Mouse (Mus musculus): ENCODE measurements around the gene Mcu. TPM values are rescaled to one million over a fixed set of nuclear protein-coding genes. Genes with fewer than 3 reads are reported as not detected.

The Mcu gene
- polyA plus RNA-seq, 1 experiment from 2014 or later = 19.4 TPM

DNA sequence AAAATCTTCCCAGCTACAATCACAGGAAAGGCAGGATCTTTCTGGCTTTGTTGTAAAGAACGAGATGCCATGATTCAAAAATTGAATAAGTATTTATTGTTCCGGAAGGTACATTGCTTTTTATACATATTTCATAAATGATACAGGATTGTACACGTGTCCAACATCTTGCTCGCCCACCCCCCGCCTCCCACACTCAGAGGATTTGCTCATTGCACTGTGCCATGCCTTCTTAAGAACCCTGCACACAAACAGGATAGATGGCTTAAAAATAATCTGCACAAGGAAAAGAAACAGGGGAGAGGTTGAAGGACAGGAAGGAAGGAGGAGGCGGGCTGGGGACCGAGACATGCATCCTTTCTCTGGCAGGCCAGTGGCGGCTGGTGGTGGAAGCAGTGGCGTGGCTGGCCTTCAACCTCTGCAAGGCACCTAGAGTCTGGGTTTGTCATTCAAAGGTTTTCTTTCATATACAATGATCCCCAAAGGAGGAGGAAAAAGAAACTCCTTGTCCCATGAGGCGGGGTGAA is 169.5 kb downstream of the Mcu start:
- no peak overlapping the region for H3K4me3 ChIP-seq
- H3K27ac ChIP-seq = peak overlapping the region; percentile 42
- no peak for DNase-seq (ENCODE audit: low spot score)
- 67% methylated on average over 10 of the region's 10 CpGs for WGBS
- no peaks in the 10 kb centered on the region for H3K27me3 ChIP-seq (ENCODE audit: insufficient read depth, poor library complexity, severe bottlenecking)
- no peaks in the 10 kb centered on the region for H3K9me3 ChIP-seq
- H3K36me3 ChIP-seq = peaks cover 2% of the 10 kb centered on the region; the same call in 1 of the 2 replicates
- peaks cover 54% of the 10 kb centered on the region for H3K4me1 ChIP-seq

DNA sequence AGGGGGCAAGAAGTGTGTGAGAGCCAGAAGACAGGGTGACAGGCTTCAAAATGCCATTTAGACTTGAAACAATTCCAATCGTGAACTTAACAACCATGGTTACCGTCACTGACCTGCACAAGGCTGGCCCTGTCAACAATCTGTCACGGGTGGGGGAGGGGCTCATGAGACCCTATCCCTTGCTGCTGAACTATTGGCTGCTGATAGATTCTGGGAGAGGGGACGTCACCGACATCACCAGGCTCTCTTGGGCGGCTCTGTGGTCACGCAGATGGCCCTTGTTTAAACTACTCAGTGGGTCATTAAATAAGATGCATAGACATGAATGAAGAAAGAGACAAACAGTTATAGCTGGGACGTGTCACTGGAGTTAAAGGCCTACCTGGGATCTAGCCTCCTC is 171.9 kb downstream of the Mcu start:
- Histone ChIP-seq H3K4me1 (peaks cover 63% of the 10 kb centered on the region), H3K9me3 (no peaks in the 10 kb centered on the region), H3K27me3 (ENCODE audit: insufficient read depth, poor library complexity, severe bottlenecking) (no peaks in the 10 kb centered on the region), H3K36me3 (no peaks in the 10 kb centered on the region), H3K4me3 (no peak overlapping the region), H3K27ac (0 out of 2 replicates have a peak overlapping the region, but pooled peaks have one; percentile 62)
- DNase-seq (ENCODE audit: low spot score) = no peak
- 29% methylated on average over 8 of the region's 8 CpGs for WGBS

DNA sequence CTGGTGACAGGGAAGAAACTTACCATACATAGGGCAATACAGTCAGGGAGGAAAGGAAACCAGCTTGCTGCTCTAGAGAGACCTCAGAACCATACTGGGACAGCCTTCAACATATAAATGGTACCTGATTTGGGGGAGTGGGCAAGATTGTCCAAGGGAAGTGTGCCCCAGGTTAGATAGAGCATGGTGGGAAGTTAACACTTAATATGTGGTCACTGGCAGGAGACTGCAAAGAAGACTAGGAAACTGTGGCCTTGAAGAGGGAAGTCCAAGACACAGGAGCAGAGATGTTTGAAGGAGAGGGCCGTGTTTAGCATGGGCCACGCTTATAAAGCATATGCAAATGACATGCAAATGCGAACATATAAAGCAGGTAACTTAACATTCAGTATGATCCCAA is 172.4 kb downstream of the Mcu start:
- H3K27me3 ChIP-seq (ENCODE audit: insufficient read depth, poor library complexity, severe bottlenecking) = no peaks in the 10 kb centered on the region
- H3K27ac ChIP-seq = 0 out of 2 replicates have a peak overlapping the region, but pooled peaks have one; percentile 62
- peaks cover 68% of the 10 kb centered on the region for H3K4me1 ChIP-seq
- H3K36me3 ChIP-seq = no peaks in the 10 kb centered on the region
- no peak for DNase-seq (ENCODE audit: low spot score)
- no peak overlapping the region for H3K4me3 ChIP-seq
- H3K9me3 ChIP-seq = no peaks in the 10 kb centered on the region
- 85% methylated on average over 3 of the region's 3 CpGs for WGBS

DNA sequence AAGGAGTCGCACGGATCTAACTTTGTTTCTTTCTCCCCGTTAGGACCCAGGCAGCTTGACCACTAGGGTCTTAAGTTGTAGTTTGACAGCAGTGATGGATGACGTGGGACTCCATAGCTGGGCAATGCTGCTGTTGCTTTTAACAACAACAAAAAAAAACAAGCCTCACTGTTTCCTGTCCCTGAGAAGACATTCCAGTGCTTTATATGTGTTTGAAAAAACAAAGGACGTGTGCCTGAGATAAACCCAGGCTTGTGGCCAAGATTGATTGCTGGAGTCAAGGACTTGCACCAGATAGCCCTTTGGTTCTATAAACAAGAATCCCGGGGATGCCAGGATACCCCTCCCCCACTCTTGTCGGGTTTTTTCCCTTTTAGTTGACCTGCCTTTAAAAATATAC is 173.3 kb downstream of the Mcu start:
- peaks cover 65% of the 10 kb centered on the region for H3K4me1 ChIP-seq
- WGBS = 4% methylated on average over 7 of the region's 7 CpGs
- no peaks in the 10 kb centered on the region for H3K27me3 ChIP-seq (ENCODE audit: insufficient read depth, poor library complexity, severe bottlenecking)
- no peaks in the 10 kb centered on the region for H3K9me3 ChIP-seq
- no peak for DNase-seq (ENCODE audit: low spot score)
- H3K27ac ChIP-seq = no peak overlapping the region
- H3K36me3 ChIP-seq = no peaks in the 10 kb centered on the region
- H3K4me3 ChIP-seq = no peak overlapping the region

DNA sequence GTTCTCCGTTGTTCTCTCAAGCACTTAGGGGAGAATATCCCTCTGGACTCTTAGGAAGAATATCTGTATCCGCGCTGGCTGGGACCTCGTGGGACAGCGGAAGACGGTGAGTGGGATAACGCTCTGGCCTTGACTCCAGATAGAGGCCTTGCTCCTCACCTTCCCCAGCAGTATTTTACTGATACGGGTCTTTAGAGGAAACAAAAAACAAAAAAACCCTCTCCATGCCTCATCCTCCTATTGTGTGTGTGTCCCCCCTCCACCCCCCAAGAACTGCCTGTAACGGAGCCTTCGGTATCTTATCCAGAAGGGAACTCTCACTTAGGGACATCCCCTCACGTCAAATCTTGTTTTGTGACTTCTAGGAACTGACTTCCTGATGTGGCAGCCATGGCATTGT is 174.8 kb downstream of the Mcu start, which contains the start of gene Oit3:
TSS of gene Oit3 (minus strand) at position 44 of the 400 bp plus-strand sequence.
- Histone ChIP-seq H3K4me3 (no peak within 1 kb of the TSS), H3K27me3 (ENCODE audit: insufficient read depth, poor library complexity, severe bottlenecking) (no peaks in the 10 kb centered on the region), H3K4me1 (peaks cover 56% of the 10 kb centered on the region), H3K9me3 (no peaks in the 10 kb centered on the region), H3K27ac (peak within 1 kb of the TSS; percentile 38), H3K36me3 (no peaks in the 10 kb centered on the region)
- no peak for DNase-seq (ENCODE audit: low spot score)
- 45% methylated on average over 11 of the region's 11 CpGs for WGBS

DNA sequence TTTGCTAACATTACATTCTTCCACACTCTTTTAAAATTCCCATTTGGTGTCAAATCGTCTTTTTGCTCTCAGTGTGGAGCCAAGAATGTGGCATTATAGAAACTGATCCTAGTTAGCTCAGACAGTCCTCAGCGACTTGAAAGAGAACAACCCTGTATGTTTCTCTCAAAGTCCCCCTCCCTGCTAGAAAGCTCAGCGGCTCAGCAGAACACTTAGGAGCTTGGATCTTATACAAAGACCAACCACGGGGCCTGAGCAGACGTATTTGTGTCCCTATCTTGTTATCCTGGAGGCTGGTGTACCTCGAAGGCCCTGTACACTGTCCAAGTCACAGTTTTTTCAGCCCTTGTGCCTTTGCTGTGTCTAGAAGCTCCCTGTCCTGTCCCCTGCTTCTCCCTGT is 176.3 kb downstream of the Mcu start:
- 51% methylated on average over 6 of the region's 6 CpGs for WGBS
- no peaks in the 10 kb centered on the region for H3K9me3 ChIP-seq
- DNase-seq (ENCODE audit: low spot score) = no peak
- no peaks in the 10 kb centered on the region for H3K27me3 ChIP-seq (ENCODE audit: insufficient read depth, poor library complexity, severe bottlenecking)
- H3K4me1 ChIP-seq = peaks cover 48% of the 10 kb centered on the region
- H3K4me3 ChIP-seq = no peak overlapping the region
- H3K27ac ChIP-seq = no peak overlapping the region
- H3K36me3 ChIP-seq = no peaks in the 10 kb centered on the region

DNA sequence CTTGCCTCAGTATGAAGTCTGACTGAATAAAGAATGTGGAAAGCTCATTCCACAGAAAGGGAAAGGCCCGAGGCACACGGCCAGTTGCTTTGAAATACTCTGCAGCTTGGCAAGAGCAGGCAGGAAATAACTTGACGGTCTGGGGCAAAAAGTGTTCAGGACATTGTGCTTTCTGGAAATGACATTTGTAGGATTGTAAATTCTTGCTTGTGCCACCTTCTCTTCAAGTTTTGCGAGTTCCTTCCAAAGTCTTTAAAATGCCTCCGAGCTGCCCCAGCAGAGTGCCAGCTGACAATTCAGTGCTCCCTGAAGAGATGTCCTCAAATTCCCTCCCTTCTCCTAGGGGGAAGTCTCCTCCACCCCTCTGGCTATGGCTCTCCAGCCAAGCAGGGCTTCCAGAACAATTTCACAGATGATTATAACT is 177.0 kb downstream of the Mcu start:
- H3K27me3 ChIP-seq (ENCODE audit: insufficient read depth, poor library complexity, severe bottlenecking) = no peaks in the 10 kb centered on the region
- WGBS = 49% methylated on average over 5 of the region's 5 CpGs
- H3K4me1 ChIP-seq = peaks cover 41% of the 10 kb centered on the region
- no peak for DNase-seq (ENCODE audit: low spot score)
- no peak overlapping the region for H3K27ac ChIP-seq
- H3K9me3 ChIP-seq = no peaks in the 10 kb centered on the region
- H3K4me3 ChIP-seq = no peak overlapping the region
- H3K36me3 ChIP-seq = no peaks in the 10 kb centered on the region

DNA sequence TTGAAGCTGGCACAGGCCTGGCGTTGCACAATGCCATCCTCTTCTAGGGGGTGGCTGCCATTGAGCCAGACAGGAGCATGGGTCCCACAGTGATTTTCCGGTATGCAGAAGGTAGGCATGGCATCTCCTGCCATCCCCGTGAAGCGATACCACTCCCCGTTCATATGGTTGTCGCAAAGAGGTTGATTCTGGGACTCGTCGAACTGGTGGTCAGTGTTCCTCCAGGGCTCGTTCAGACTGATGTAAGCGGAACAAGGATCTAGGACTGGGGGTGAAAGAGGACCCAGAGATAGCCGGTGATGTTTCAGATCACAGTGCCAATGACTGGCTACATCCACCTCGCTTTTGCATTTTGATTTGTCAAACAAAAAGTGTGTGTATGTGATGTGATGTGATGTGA is 177.8 kb downstream of the Mcu start:
- DNase-seq (ENCODE audit: low spot score) = no peak
- no peak overlapping the region for H3K4me3 ChIP-seq
- 82% methylated on average over 12 of the region's 12 CpGs for WGBS
- no peak overlapping the region for H3K27ac ChIP-seq
- peaks cover 33% of the 10 kb centered on the region for H3K4me1 ChIP-seq
- no peaks in the 10 kb centered on the region for H3K9me3 ChIP-seq
- no peaks in the 10 kb centered on the region for H3K27me3 ChIP-seq (ENCODE audit: insufficient read depth, poor library complexity, severe bottlenecking)
- H3K36me3 ChIP-seq = no peaks in the 10 kb centered on the region

DNA sequence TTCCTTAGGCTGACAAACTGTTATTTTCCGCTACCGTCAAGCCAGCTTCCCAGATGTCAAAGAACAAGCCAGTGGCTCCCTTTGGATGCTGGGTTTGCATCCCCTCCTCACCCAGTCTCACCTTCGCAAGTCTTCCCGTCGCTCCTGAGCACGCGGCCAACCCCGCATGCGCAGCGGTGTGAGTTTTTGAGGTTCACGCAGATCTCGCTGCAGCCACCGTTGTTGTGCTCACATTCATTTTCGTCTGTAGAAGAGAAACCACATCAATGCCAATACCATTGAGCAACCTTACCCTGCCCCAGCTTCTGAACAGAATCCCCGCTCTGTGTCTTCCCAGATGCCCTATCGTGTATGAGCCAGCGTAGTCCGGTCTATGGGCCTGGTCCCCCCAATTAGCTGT is 180.7 kb downstream of the Mcu start:
- no peaks in the 10 kb centered on the region for H3K27me3 ChIP-seq (ENCODE audit: insufficient read depth, poor library complexity, severe bottlenecking)
- H3K4me3 ChIP-seq = no peak overlapping the region
- no peaks in the 10 kb centered on the region for H3K36me3 ChIP-seq
- no peak for DNase-seq (ENCODE audit: low spot score)
- WGBS = 93% methylated on average over 18 of the region's 18 CpGs
- H3K9me3 ChIP-seq = no peaks in the 10 kb centered on the region
- H3K4me1 ChIP-seq = peaks cover 18% of the 10 kb centered on the region; the same call in 1 of the 2 replicates
- H3K27ac ChIP-seq = no peak overlapping the region

DNA sequence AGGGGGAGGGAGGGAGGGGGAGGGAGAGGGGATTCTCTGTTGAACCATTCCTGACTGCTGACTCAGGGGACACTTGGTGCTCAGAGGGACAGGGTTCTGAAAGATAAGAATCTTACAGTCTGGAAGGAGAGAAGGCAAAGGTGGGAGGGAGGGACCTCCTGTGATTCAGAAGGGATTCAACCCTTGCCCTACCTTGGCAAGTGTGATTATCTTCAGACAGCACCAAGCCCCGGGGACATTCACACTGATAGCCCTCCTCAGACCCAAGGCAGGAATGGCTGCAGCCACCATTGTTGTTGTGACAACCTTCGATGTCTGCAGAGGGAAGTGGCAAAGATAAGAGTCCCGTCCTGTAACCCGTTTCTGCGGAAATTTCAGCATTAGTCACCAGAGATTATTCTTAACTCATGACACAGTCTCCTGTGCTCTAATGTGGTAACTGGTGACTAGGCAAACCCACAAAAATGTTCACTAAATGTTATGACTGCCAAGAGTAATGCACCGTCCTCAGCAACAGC is 185.7 kb downstream of the Mcu start:
- Histone ChIP-seq H3K4me3 (no peak overlapping the region), H3K9me3 (no peaks in the 10 kb centered on the region), H3K36me3 (no peaks in the 10 kb centered on the region), H3K4me1 (peaks cover 33% of the 10 kb centered on the region), H3K27ac (0 out of 2 replicates have a peak overlapping the region, but pooled peaks have one; percentile 29), H3K27me3 (ENCODE audit: insufficient read depth, poor library complexity, severe bottlenecking) (no peaks in the 10 kb centered on the region)
- 18% methylated on average over 6 of the region's 6 CpGs for WGBS
- no peak for DNase-seq (ENCODE audit: low spot score)

DNA sequence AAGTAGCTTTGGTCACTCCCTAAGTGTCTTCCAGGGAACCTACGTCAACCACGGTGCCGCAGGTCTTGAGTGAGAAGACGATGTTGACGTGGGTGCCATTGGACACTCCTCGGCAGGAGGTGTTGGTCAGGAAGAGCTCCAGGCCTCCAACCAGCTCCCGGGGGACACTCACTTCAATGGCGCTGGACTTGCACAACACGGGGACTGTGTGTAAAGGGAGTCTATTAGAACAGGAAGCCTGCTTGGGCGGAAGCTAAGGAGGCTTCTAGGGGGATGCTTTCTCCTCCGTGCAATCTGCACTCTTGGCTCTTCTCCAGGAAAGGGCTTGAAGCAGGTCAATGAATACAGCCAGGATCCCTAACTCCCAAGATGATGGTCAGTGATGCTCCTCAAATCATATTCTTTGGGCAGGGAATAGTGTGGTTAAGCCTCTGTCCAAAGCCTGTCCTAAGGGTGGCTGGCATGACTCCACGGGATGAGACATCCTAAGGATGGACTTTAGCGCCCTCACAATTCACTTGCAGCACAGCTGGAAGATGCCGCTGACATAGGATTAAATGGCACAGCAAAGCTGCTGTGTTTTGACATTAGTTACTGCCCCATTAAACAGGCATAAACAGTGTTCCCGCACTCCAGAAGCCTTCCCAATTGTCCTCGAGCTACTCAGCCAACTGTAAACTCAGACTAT is 186.9 kb downstream of the Mcu start:
- H3K27ac ChIP-seq = no peak overlapping the region
- no peaks in the 10 kb centered on the region for H3K9me3 ChIP-seq
- peaks cover 33% of the 10 kb centered on the region for H3K4me1 ChIP-seq
- no peaks in the 10 kb centered on the region for H3K27me3 ChIP-seq (ENCODE audit: insufficient read depth, poor library complexity, severe bottlenecking)
- no peaks in the 10 kb centered on the region for H3K36me3 ChIP-seq
- DNase-seq (ENCODE audit: low spot score) = no peak
- 74% methylated on average over 16 of the region's 16 CpGs for WGBS
- no peak overlapping the region for H3K4me3 ChIP-seq

DNA sequence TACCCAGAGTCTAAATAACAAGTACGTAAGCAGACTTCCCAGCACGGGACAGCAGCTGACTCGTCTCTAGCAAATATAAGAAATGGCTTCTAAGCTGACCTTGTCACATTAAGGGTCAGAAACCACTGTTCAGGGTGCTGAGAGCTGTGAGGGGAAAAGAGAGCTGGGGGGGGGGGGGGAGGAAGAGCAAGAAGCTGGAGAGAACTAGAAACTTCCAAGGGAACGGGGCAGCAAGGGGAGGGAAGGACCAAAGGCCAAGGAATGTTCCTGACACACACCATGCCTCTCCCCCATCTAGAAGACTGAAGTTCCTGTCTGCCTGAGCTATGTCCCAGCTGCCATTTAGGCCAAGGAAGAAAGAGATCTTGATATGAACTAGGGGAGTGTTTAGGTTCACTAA is 190.1 kb downstream of the Mcu start:
- Histone ChIP-seq H3K4me3 (no peak overlapping the region), H3K9me3 (no peaks in the 10 kb centered on the region), H3K27me3 (ENCODE audit: insufficient read depth, poor library complexity, severe bottlenecking) (no peaks in the 10 kb centered on the region), H3K36me3 (no peaks in the 10 kb centered on the region), H3K27ac (no peak overlapping the region), H3K4me1 (peaks cover 41% of the 10 kb centered on the region)
- DNase-seq (ENCODE audit: low spot score) = no peak
- 75% methylated on average over 4 of the region's 4 CpGs for WGBS

DNA sequence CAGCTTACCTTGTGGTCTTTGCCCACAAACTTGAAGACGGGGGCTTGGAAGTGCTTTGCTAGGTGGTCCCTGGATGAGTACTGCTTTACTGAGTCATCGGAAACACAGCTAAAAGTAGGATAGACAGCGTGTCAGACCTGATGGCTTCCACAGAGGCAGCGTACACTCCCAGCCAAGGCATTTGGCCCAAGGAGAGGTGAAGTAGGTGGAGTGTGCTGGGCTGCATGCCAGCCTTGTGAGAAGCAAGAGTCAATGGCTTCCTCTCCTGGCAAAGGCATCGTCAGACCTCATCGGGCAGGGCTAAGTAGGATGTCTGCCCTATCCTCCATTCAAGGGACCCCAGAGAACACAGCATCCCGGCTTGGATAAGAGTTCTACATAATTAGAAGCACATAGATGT is 191.1 kb downstream of the Mcu start:
- Histone ChIP-seq H3K27ac (no peak overlapping the region), H3K4me1 (peaks cover 31% of the 10 kb centered on the region), H3K36me3 (no peaks in the 10 kb centered on the region), H3K27me3 (ENCODE audit: insufficient read depth, poor library complexity, severe bottlenecking) (no peaks in the 10 kb centered on the region), H3K9me3 (no peaks in the 10 kb centered on the region), H3K4me3 (no peak overlapping the region)
- DNase-seq (ENCODE audit: low spot score) = no peak
- WGBS = 81% methylated on average over 7 of the region's 7 CpGs

Data from heart, embryonic 10.5 days (tissue).